Mouse (Mus musculus) C2C12 (cell line): ENCODE data around the gene Bbx.

ENCODE experiments used
- CTCF ChIP-seq: IDR thresholded peaks from one replicate; pipeline ENCODE4 v1.5.1; 2011; ENCODE audit not compliant: control insufficient read depth, insufficient read depth, insufficient read length
- MAX ChIP-seq: IDR thresholded peaks from one replicate; pipeline ENCODE4 v1.6.1; 2011; ENCODE audit warnings: mild to moderate bottlenecking, control low read depth
- MYOD1 ChIP-seq: IDR thresholded peaks from one replicate; pipeline ENCODE4 v1.6.1; 2011; ENCODE audit warnings: low read depth; ENCODE audit not compliant: control insufficient read depth, insufficient read length
- MYOG ChIP-seq: IDR thresholded peaks from one replicate; pipeline ENCODE4 v1.6.1; 2011; ENCODE audit not compliant: control insufficient read depth, insufficient read length; ENCODE audit errors: extremely low read depth
- USF1 ChIP-seq: IDR thresholded peaks from one replicate; pipeline ENCODE4 v1.6.1; 2011; ENCODE audit warnings: low read depth, mild to moderate bottlenecking, control low read depth, moderate library complexity

DNA sequence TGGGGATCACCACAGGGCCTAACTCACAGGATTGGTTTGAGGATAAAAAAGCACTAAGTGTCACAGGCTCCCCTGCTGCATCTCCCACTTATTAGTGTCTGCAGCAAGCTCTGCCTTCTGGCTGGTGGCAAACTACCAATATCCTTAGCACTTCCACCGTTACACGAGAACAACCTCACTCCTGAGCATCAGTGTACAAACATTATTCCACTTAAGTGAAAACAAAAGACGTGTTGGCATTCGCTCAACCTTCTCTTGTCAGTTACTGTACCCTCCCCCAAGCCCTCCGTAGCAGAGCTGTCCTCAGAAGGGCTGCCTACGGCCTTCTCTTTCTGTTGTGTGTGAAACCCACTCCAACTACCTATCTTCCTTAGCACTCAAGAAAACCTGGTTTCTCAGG lies 221.0 kb downstream of the Bbx start:
- TF ChIP-seq MYOG (no peak), MAX (no peak), CTCF (no peak), MYOD1 (no peak), USF1 (no peak)
